Mouse (Mus musculus) E14TG2a.4 (cell line): ENCODE results near the gene Tex10.
"Not testable (repeated sequence)": the region's sequence is repeated elsewhere in the genome, so short reads cannot be mapped to it uniquely, and the experiment has no call there.

Experiments used
- H3K27me3 ChIP-seq: 2 replicates; pipeline ENCODE4 v1.6.1; 2014; ENCODE audit warnings: low read length, control low read depth; ENCODE audit not compliant: insufficient read depth
- H3K36me3 ChIP-seq: 2 replicates; pipeline ENCODE4 v1.6.1; 2014; ENCODE audit warnings: low read length, control low read depth; ENCODE audit not compliant: insufficient read depth
- H3K4me1 ChIP-seq: replicated peaks from 2 replicates; pipeline ENCODE4 v1.6.1; 2014; ENCODE audit warnings: low read depth, low read length, control low read depth
- H3K4me3 ChIP-seq: replicated peaks from 2 replicates; pipeline ENCODE4 v1.5.1; 2014; ENCODE audit warnings: mild to moderate bottlenecking, low read length
- H3K9me3 ChIP-seq: 2 replicates; pipeline ENCODE4 v1.6.1; 2014; ENCODE audit warnings: low read length, control low read depth
- CTCF ChIP-seq: conservative IDR thresholded peaks from 2 replicates; pipeline ENCODE4 v1.5.1; 2014; ENCODE audit warnings: low read length
- NANOG ChIP-seq: IDR thresholded peaks from 2 replicates; pipeline ENCODE4 v1.6.1; 2014; ENCODE audit warnings: borderline replicate concordance, low read length, mixed read lengths
- POU5F1 ChIP-seq: IDR thresholded peaks from 2 replicates; pipeline ENCODE4 v1.6.1; 2014; ENCODE audit warnings: low read length, borderline replicate concordance

The Tex10 gene

GRCm38 (mm10) chr4:48418831-48419468, 54.3 kb downstream of the Tex10 start:
- Histone ChIP-seq H3K36me3 (peaks cover 24% of the 10 kb centered on the region), H3K27me3 (no peaks in the 10 kb centered on the region), H3K4me3 (no peak overlapping the region), H3K4me1 (peaks cover 13% of the 10 kb centered on the region), H3K9me3 (no peaks in the 10 kb centered on the region)
- TF ChIP-seq POU5F1 (no peak), CTCF (no peak), NANOG (no peak)

GRCm38 (mm10) chr4:48415838-48416335, 57.4 kb downstream of the Tex10 start:
- H3K36me3 ChIP-seq, result no peaks in the 10 kb centered on the region
- no peaks in the 10 kb centered on the region for H3K9me3 ChIP-seq
- TF ChIP-seq NANOG, result no peak
- TF ChIP-seq POU5F1, result no peak
- no peak for TF ChIP-seq CTCF
- no peak overlapping the region for H3K4me3 ChIP-seq
- no peaks in the 10 kb centered on the region for H3K27me3 ChIP-seq
- H3K4me1 ChIP-seq, result no peaks in the 10 kb centered on the region

- no peaks in the 10 kb centered on the region for H3K9me3 ChIP-seq
- no peak for TF ChIP-seq CTCF
- no peak for TF ChIP-seq NANOG
- TF ChIP-seq POU5F1, result no peak
Measured at GRCm38 (mm10) chr4:48413473-48413872, 59.8 kb downstream of the Tex10 start.

GRCm38 (mm10) chr4:48407350-48408039, 65.8 kb downstream of the Tex10 start:
- Histone ChIP-seq H3K27me3 (peaks cover 5% of the 10 kb centered on the region), H3K36me3 (no peaks in the 10 kb centered on the region), H3K4me1 (peaks cover 9% of the 10 kb centered on the region), H3K9me3 (no peaks in the 10 kb centered on the region), H3K4me3 (peak overlapping the region; percentile 60)
- TF ChIP-seq POU5F1 (no peak), CTCF (peak; percentile 98), NANOG (no peak)

More at GRCm38 (mm10) chr4:48413473-48413872, 59.8 kb downstream of the Tex10 start:
- H3K4me1 ChIP-seq, result no peaks in the 10 kb centered on the region
- peaks cover 5% of the 10 kb centered on the region for H3K27me3 ChIP-seq
- H3K36me3 ChIP-seq, result no peaks in the 10 kb centered on the region
- no peak overlapping the region for H3K4me3 ChIP-seq

- H3K27me3 ChIP-seq, H3K36me3 ChIP-seq, H3K4me1 ChIP-seq, H3K9me3 ChIP-seq, H3K4me3 ChIP-seq: not testable (repeated sequence)
Measured at GRCm38 (mm10) chr4:48405724-48406491, 67.4 kb downstream of the Tex10 start.

- TF ChIP-seq POU5F1 (no peak), CTCF (no peak), NANOG (no peak)
- no peaks in the 10 kb centered on the region for H3K9me3 ChIP-seq
- no peaks in the 10 kb centered on the region for H3K36me3 ChIP-seq
- peaks cover 8% of the 10 kb centered on the region for H3K4me1 ChIP-seq
- H3K27me3 ChIP-seq, result no peaks in the 10 kb centered on the region; the same call in 1 of the 2 replicates
- no peak overlapping the region for H3K4me3 ChIP-seq
Measured at GRCm38 (mm10) chr4:48403066-48403640, 70.1 kb downstream of the Tex10 start.

GRCm38 (mm10) chr4:48396949-48397348, 76.3 kb downstream of the Tex10 start:
- Histone ChIP-seq H3K36me3 (no peaks in the 10 kb centered on the region), H3K4me1 (no peaks in the 10 kb centered on the region), H3K27me3 (no peaks in the 10 kb centered on the region), H3K4me3 (no peak overlapping the region), H3K9me3 (no peaks in the 10 kb centered on the region)
- TF ChIP-seq POU5F1, result no peak
- no peak for TF ChIP-seq NANOG
- no peak for TF ChIP-seq CTCF

GRCm38 (mm10) chr4:48382506-48382905, 90.8 kb downstream of the Tex10 start:
- no peaks in the 10 kb centered on the region for H3K4me1 ChIP-seq
- H3K36me3 ChIP-seq, result no peaks in the 10 kb centered on the region
- no peak overlapping the region for H3K4me3 ChIP-seq
- H3K9me3 ChIP-seq, result peaks cover 13% of the 10 kb centered on the region
- TF ChIP-seq CTCF (no peak), NANOG (no peak)
- no peaks in the 10 kb centered on the region for H3K27me3 ChIP-seq
